Mouse (Mus musculus) hindbrain, embryonic 11.5 days (tissue): ENCODE results near the gene Daxx. TPM values are rescaled to one million over a fixed set of nuclear protein-coding genes. Genes with fewer than 3 reads are reported as not detected.
A peak's percentile ranks its signal among the peaks of the same experiment; 100 is the strongest.
"Not testable (repeated sequence)": the region's sequence is repeated elsewhere in the genome, so short reads cannot be mapped to it uniquely, and the experiment has no call there.

Experiments used
- ATAC-seq: fragments of 200-750 bp; cut with Nextera tagmentation; 2 replicates; pipeline ENCODE4 v1.8.0; 2017; ENCODE audit warnings: mild to moderate bottlenecking, moderate TSS enrichment, moderate library complexity; ENCODE audit not compliant: low FRiP score
- DNase-seq: peaks from one replicate; pipeline ENCODE4 v3.0.0-alpha.2; 2015; ENCODE audit warnings: low spot score
- H3K27ac ChIP-seq: fragments of 300-500 bp; sonication (generic); 2 replicates; pipeline ENCODE4 v1.5.1; 2014; ENCODE audit warnings: mild to moderate bottlenecking, low read depth, low read length
- H3K27me3 ChIP-seq: fragments of 300-500 bp; sonication (generic); 2 replicates; pipeline ENCODE4 v1.6.1; 2014; ENCODE audit warnings: mild to moderate bottlenecking, low read length, moderate library complexity, mixed read lengths; ENCODE audit not compliant: control insufficient read depth, insufficient read depth
- H3K36me3 ChIP-seq: fragments of 300-500 bp; sonication (generic); 2 replicates; pipeline ENCODE4 v1.6.1; 2014; ENCODE audit warnings: mild to moderate bottlenecking, low read length, moderate library complexity, mixed read lengths; ENCODE audit not compliant: control insufficient read depth, insufficient read depth
- H3K4me1 ChIP-seq: fragments of 300-500 bp; sonication (generic); replicated peaks from 2 replicates; pipeline ENCODE4 v1.6.1; 2014; ENCODE audit warnings: low read length, mixed read lengths; ENCODE audit not compliant: control insufficient read depth, insufficient read depth
- H3K4me2 ChIP-seq: fragments of 300-500 bp; sonication (generic); replicated peaks from 2 replicates; pipeline ENCODE4 v1.6.1; 2014; ENCODE audit warnings: mild to moderate bottlenecking, low read depth, low read length
- H3K4me3 ChIP-seq: fragments of 300-500 bp; sonication (generic); 2 replicates; pipeline ENCODE4 v1.5.1; 2014; ENCODE audit warnings: low read depth, low read length
- H3K9ac ChIP-seq: fragments of 300-500 bp; sonication (generic); 2 replicates; pipeline ENCODE4 v1.6.1; 2014; ENCODE audit warnings: low read depth, low read length
- H3K9me3 ChIP-seq: fragments of 300-500 bp; sonication (generic); 2 replicates; pipeline ENCODE4 v1.6.1; 2016; ENCODE audit warnings: low read length; ENCODE audit not compliant: control insufficient read depth
- WGBS: fragments of 180-500 bp; shearing (Covaris S2); extraction: QIAGEN DNeasy Blood & Tissue Kit; methylation state at CpG from one replicate; pipeline ENCODE4 v1.1.7; 2014; 5-methylcytosine and 5-hydroxymethylcytosine counted together
- polyA plus RNA-seq: library from polyadenylated mRNA; unstranded; fragments of >200 nt; fragmentation: Nextera tagmentation; extraction: Ambion mirVana; gene quantifications from 2 replicates; pipeline ENCODE4 v1.2.1, GENCODE M21; 2014

Gene Daxx
- polyA plus RNA-seq, 1 experiment from 2014 or later, result 47.0 TPM

GRCm38 (mm10) chr17:33889941-33890532 is 19.2 kb upstream of the Daxx start:
- H3K27me3 ChIP-seq, DNase-seq, H3K9me3 ChIP-seq, ATAC-seq, H3K36me3 ChIP-seq, H3K4me1 ChIP-seq: not testable (repeated sequence)
- H3K4me3 ChIP-seq, result peak overlapping the region; percentile 59
- peak overlapping the region; percentile 62 for H3K9ac ChIP-seq
- under 1% methylated on average over 39 of the region's 44 CpGs for WGBS
- H3K27ac ChIP-seq, result peak overlapping the region; percentile 67
- H3K4me2 ChIP-seq, result peak overlapping the region; percentile 55

- Histone ChIP-seq H3K4me3 (peak within 1 kb of the TSS; percentile 59), H3K9ac (peak within 1 kb of the TSS; percentile 62), H3K27me3 (no peaks in the 10 kb centered on the region), H3K4me1 (no peaks in the 10 kb centered on the region), H3K4me2 (peak within 1 kb of the TSS; percentile 55), H3K27ac (peak within 1 kb of the TSS; percentile 67), H3K36me3 (no peaks in the 10 kb centered on the region), H3K9me3 (no peaks in the 10 kb centered on the region)
- under 1% methylated on average over 49 of the region's 49 CpGs for WGBS
- peak; percentile 98 for ATAC-seq
- peak; percentile 99 for DNase-seq
Observed at GRCm38 (mm10) chr17:33890533-33891059, 18.6 kb upstream of the Daxx start, which contains the start of gene Kifc1. Gene Kifc1 (minus strand): TSS chr17:33890661.

GRCm38 (mm10) chr17:33891357-33891756 is 17.9 kb upstream of the Daxx start:
- Histone ChIP-seq H3K27me3 (no peaks in the 10 kb centered on the region), H3K27ac (no peak overlapping the region), H3K9me3 (no peaks in the 10 kb centered on the region), H3K4me1 (no peaks in the 10 kb centered on the region), H3K36me3 (no peaks in the 10 kb centered on the region), H3K4me2 (no peak overlapping the region), H3K4me3 (no peak overlapping the region), H3K9ac (no peak overlapping the region)
- 80% methylated on average over 2 of the region's 2 CpGs for WGBS
- DNase-seq (no peak), ATAC-seq (no peak)

GRCm38 (mm10) chr17:33891892-33892291 is 17.3 kb upstream of the Daxx start:
- H3K27ac ChIP-seq, H3K27me3 ChIP-seq, DNase-seq, H3K4me1 ChIP-seq, H3K4me2 ChIP-seq, H3K9ac ChIP-seq, H3K4me3 ChIP-seq, ATAC-seq, H3K9me3 ChIP-seq, H3K36me3 ChIP-seq: not testable (repeated sequence)
- WGBS, result 66% methylated on average over 6 of the region's 6 CpGs

- 24% methylated on average over 7 of the region's 7 CpGs for WGBS
Observed at GRCm38 (mm10) chr17:33892429-33892828, 16.8 kb upstream of the Daxx start.

GRCm38 (mm10) chr17:33893011-33893410 is 16.2 kb upstream of the Daxx start:
- not testable (repeated sequence) for H3K4me1 ChIP-seq, H3K4me3 ChIP-seq, H3K36me3 ChIP-seq, H3K9me3 ChIP-seq, ATAC-seq, H3K27ac ChIP-seq, H3K9ac ChIP-seq, H3K27me3 ChIP-seq, DNase-seq, H3K4me2 ChIP-seq
- 72% methylated on average over 4 of the region's 4 CpGs for WGBS

More at GRCm38 (mm10) chr17:33892429-33892828, 16.8 kb upstream of the Daxx start:
- Histone ChIP-seq H3K9ac (no peak overlapping the region), H3K27me3 (no peaks in the 10 kb centered on the region), H3K4me1 (no peaks in the 10 kb centered on the region), H3K4me2 (no peak overlapping the region), H3K27ac (no peak overlapping the region), H3K36me3 (no peaks in the 10 kb centered on the region), H3K4me3 (no peak overlapping the region), H3K9me3 (no peaks in the 10 kb centered on the region)
- no peak for ATAC-seq
- no peak for DNase-seq

GRCm38 (mm10) chr17:33897114-33897794 is 12.0 kb upstream of the Daxx start:
- DNase-seq (peak; percentile 78), ATAC-seq (no peak)
- H3K27ac ChIP-seq, result no peak overlapping the region
- no peak overlapping the region for H3K4me3 ChIP-seq
- WGBS, result 43% methylated on average over 6 of the region's 6 CpGs
- no peaks in the 10 kb centered on the region for H3K4me1 ChIP-seq
- H3K36me3 ChIP-seq, result no peaks in the 10 kb centered on the region
- H3K9me3 ChIP-seq, result no peaks in the 10 kb centered on the region
- H3K27me3 ChIP-seq, result no peaks in the 10 kb centered on the region
- no peak overlapping the region for H3K9ac ChIP-seq
- no peak overlapping the region for H3K4me2 ChIP-seq

- ATAC-seq, H3K27ac ChIP-seq, H3K9ac ChIP-seq, H3K4me2 ChIP-seq, H3K36me3 ChIP-seq, H3K9me3 ChIP-seq, H3K27me3 ChIP-seq, H3K4me1 ChIP-seq, H3K4me3 ChIP-seq, DNase-seq: not testable (repeated sequence)
- 91% methylated on average over 4 of the region's 4 CpGs for WGBS
Observed at GRCm38 (mm10) chr17:33898193-33898592, 11.0 kb upstream of the Daxx start.

- Histone ChIP-seq H3K27ac (no peak overlapping the region), H3K9me3 (no peaks in the 10 kb centered on the region), H3K4me2 (no peak overlapping the region), H3K4me1 (no peaks in the 10 kb centered on the region), H3K4me3 (no peak overlapping the region), H3K9ac (no peak overlapping the region), H3K36me3 (no peaks in the 10 kb centered on the region), H3K27me3 (no peaks in the 10 kb centered on the region)
- no peak for ATAC-seq
- DNase-seq, result no peak
- WGBS, result 84% methylated on average over 4 of the region's 4 CpGs
Observed at GRCm38 (mm10) chr17:33899642-33900041, 9.6 kb upstream of the Daxx start.
